Mouse (Mus musculus) midbrain, embryonic 13.5 days (tissue): ENCODE results near the gene Ppie. TPM values are rescaled to one million over a fixed set of nuclear protein-coding genes. Genes with fewer than 3 reads are reported as not detected.
"Not testable (repeated sequence)": the region's sequence is repeated elsewhere in the genome, so short reads cannot be mapped to it uniquely, and the experiment has no call there.

Source experiments
- ATAC-seq: fragments of 200-750 bp; cut with Nextera tagmentation; 2 replicates; pipeline ENCODE4 v1.8.0; 2017; ENCODE audit warnings: mild to moderate bottlenecking, moderate TSS enrichment, moderate library complexity
- H3K27ac ChIP-seq: fragments of 300-500 bp; sonication (generic); 2 replicates; pipeline ENCODE4 v1.5.1; 2015; ENCODE audit warnings: inconsistent platforms, mild to moderate bottlenecking, moderate library complexity
- H3K27me3 ChIP-seq: fragments of 300-500 bp; sonication (generic); 2 replicates; pipeline ENCODE4 v1.6.1; 2015; ENCODE audit warnings: mild to moderate bottlenecking, inconsistent platforms
- H3K36me3 ChIP-seq: fragments of 300-500 bp; sonication (generic); 2 replicates; pipeline ENCODE4 v1.6.1; 2015; ENCODE audit warnings: mild to moderate bottlenecking, inconsistent platforms
- H3K4me1 ChIP-seq: fragments of 300-500 bp; sonication (generic); replicated peaks from 2 replicates; pipeline ENCODE4 v1.6.1; 2015; ENCODE audit warnings: inconsistent platforms
- H3K4me2 ChIP-seq: fragments of 300-500 bp; sonication (generic); replicated peaks from 2 replicates; pipeline ENCODE4 v1.6.1; 2015; ENCODE audit warnings: moderate library complexity, mild to moderate bottlenecking, inconsistent platforms
- H3K4me3 ChIP-seq: fragments of 300-500 bp; sonication (generic); replicated peaks from 2 replicates; pipeline ENCODE4 v1.5.1; 2015; ENCODE audit warnings: mild to moderate bottlenecking, inconsistent platforms
- H3K9ac ChIP-seq: fragments of 300-500 bp; sonication (generic); replicated peaks from 2 replicates; pipeline ENCODE4 v1.6.1; 2015; ENCODE audit warnings: mild to moderate bottlenecking, inconsistent platforms
- H3K9me3 ChIP-seq: fragments of 300-500 bp; sonication (generic); 2 replicates; pipeline ENCODE4 v1.6.1; 2016; ENCODE audit warnings: mild to moderate bottlenecking, inconsistent platforms
- WGBS: fragments of 180-500 bp; shearing (Covaris S2); methylation state at CpG from one replicate; pipeline ENCODE4 v1.1.7; 2015; 5-methylcytosine and 5-hydroxymethylcytosine counted together
- polyA plus RNA-seq: library from polyadenylated mRNA; unstranded; fragments of >200 nt; fragmentation: Nextera tagmentation; extraction: Ambion mirVana; gene quantifications from 2 replicates; pipeline ENCODE4 v1.2.1, GENCODE M21; 2015

The Ppie gene
- polyA plus RNA-seq, 1 experiment from 2014 or later, result 77.2 TPM

- no peak overlapping the region for H3K4me2 ChIP-seq
- no peak for ATAC-seq
- 22% methylated on average over 4 of the region's 4 CpGs for WGBS
Measured at GRCm38 (mm10) chr4:123155004-123155403, 15.3 kb upstream of the Ppie start.

DNA sequence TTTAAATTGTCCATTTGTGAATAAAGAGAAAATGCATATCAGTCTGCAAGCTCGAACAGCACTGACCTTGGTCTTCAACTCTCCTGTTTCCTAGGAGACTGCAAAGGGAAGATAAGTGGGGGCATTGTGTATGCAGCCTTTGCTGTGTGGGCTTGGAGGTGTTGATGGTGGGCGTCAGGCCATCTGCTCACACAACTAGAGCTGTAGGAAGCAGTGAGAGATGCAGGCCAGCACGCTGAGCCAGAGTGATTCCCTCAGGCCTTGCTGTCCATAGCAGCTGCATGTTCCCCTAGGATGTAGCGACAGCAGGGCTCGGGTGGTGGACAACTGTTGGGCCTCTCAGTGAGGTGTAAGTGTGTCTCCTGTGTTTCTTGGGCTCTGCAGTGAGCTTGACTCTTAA, 13.2 kb upstream of the Ppie start:
- H3K4me1 ChIP-seq, result no peaks in the 10 kb centered on the region
- H3K36me3 ChIP-seq, result no peaks in the 10 kb centered on the region
- WGBS, result 56% methylated on average over 5 of the region's 5 CpGs
- no peak overlapping the region for H3K4me2 ChIP-seq
- H3K27me3 ChIP-seq, result peaks cover 8% of the 10 kb centered on the region
- no peak for ATAC-seq
- no peak overlapping the region for H3K27ac ChIP-seq
- H3K9ac ChIP-seq, result no peak overlapping the region; the same call in 1 of the 2 replicates
- no peaks in the 10 kb centered on the region for H3K9me3 ChIP-seq
- no peak overlapping the region for H3K4me3 ChIP-seq

More at GRCm38 (mm10) chr4:123155004-123155403, 15.3 kb upstream of the Ppie start:
- Histone ChIP-seq H3K9ac (no peak overlapping the region), H3K4me1 (no peaks in the 10 kb centered on the region), H3K36me3 (no peaks in the 10 kb centered on the region), H3K9me3 (no peaks in the 10 kb centered on the region), H3K27ac (no peak overlapping the region), H3K4me3 (no peak overlapping the region), H3K27me3 (peaks cover 9% of the 10 kb centered on the region; the same call in 1 of the 2 replicates)

DNA sequence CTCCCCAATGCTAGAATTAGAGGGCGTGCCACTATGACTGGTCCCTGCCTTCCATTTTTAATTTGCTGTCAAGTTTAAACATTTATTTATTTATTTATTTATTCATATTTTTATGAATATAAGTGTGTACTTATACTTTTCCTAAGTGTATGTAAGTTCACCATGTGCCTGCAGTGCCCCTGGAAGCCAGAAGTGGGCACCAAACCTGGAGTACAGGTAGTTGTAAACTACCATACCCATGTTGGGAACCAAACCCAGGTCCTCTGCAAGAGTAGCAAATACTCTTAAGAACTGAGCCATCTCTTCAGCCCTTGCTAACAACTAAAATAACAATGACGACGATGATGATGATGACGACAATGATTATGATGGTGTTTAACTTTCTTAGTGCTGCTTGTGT, 12.3 kb upstream of the Ppie start:
- Histone ChIP-seq H3K4me1 (no peaks in the 10 kb centered on the region), H3K27me3 (peaks cover 9% of the 10 kb centered on the region), H3K36me3 (no peaks in the 10 kb centered on the region), H3K9ac (no peak overlapping the region), H3K9me3 (no peaks in the 10 kb centered on the region), H3K27ac (no peak overlapping the region), H3K4me3 (no peak overlapping the region), H3K4me2 (no peak overlapping the region)
- WGBS, result 79% methylated on average over 4 of the region's 4 CpGs
- no peak for ATAC-seq

DNA sequence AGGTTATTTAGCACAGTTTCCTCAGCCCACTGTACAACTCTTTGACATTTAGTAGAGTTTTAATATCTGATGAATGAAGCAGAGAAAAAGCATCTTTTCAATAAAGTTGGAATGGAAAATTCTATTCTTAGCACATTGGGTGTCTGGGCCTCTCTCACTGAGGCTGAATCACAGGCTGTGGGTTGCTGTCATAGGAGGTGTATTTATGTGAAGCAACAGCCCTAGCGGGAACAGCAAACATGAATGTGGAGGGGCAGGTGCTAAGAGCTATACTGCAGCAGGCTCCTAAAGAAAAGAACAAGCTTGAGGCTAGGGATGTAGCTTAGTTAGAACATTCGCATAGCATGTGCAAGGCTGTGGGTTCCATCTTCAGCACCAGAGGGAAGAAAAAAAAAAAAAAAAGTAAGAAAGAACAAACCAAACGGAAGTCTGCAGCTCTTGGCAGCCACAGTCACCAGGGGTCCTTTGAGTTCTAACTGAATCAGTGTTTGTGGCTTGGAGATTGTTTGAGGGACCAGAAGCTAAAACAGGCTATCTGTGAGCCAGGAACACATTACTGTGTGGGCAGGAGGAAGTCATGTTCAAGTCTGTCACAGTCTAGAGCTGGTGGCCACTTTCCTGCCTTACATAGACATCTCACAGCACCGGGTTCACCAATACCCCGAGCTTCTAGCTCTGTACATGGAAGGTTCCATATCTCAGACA, 7.8 kb upstream of the Ppie start:
- H3K4me1 ChIP-seq, result no peaks in the 10 kb centered on the region
- H3K4me2 ChIP-seq, result no peak overlapping the region
- no peak overlapping the region for H3K4me3 ChIP-seq
- H3K9me3 ChIP-seq, result 0 out of 2 replicates have a peak, but pooled peaks cover 2% of the 10 kb centered on the region
- H3K27ac ChIP-seq, result no peak overlapping the region
- WGBS, result 73% methylated on average over 5 of the region's 5 CpGs
- no peak for ATAC-seq
- no peaks in the 10 kb centered on the region for H3K36me3 ChIP-seq
- H3K9ac ChIP-seq, result no peak overlapping the region
- H3K27me3 ChIP-seq, result peaks cover 12% of the 10 kb centered on the region; the same call in 1 of the 2 replicates

GRCm38 (mm10) chr4:123137551-123137950, 2.2 kb downstream of the Ppie start:
- Histone ChIP-seq H3K4me1 (peaks cover 20% of the 10 kb centered on the region), H3K36me3 (peaks cover 39% of the 10 kb centered on the region), H3K9me3 (no peaks in the 10 kb centered on the region), H3K4me2 (no peak overlapping the region; the same call in 1 of the 2 replicates), H3K9ac (no peak overlapping the region; the same call in 1 of the 2 replicates), H3K4me3 (no peak overlapping the region), H3K27me3 (peaks cover 6% of the 10 kb centered on the region; the same call in 1 of the 2 replicates), H3K27ac (no peak overlapping the region)
- no peak for ATAC-seq
- WGBS, result 87% methylated on average over 3 of the region's 3 CpGs

DNA sequence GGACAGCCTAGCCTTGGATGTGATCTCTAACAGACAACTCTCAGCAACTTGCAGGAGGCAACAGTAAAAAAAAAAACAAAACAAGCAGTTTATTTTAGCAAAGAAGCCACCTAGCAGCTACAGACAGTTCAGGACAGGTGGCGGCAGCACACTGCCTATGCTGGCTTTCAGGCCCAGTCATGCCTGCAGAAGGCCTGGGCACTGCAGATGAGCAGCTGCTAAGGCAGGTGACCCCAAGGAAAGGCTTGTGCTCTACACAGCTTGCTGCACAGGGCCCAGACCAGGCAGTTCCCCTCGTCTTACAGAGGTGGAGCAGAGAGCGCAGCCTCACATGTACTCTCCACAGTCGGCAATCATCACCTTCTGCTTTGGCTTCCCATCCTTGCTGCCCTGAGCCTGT, 12.7 kb downstream of the Ppie start:
- no peaks in the 10 kb centered on the region for H3K27me3 ChIP-seq
- H3K9ac ChIP-seq, result no peak overlapping the region
- H3K9me3 ChIP-seq, result no peaks in the 10 kb centered on the region
- no peak overlapping the region for H3K4me3 ChIP-seq
- no peak overlapping the region for H3K4me2 ChIP-seq
- ATAC-seq, result no peak
- WGBS, result 88% methylated on average over 4 of the region's 4 CpGs
- no peaks in the 10 kb centered on the region for H3K4me1 ChIP-seq
- peaks cover 64% of the 10 kb centered on the region for H3K36me3 ChIP-seq
- H3K27ac ChIP-seq, result no peak overlapping the region

DNA sequence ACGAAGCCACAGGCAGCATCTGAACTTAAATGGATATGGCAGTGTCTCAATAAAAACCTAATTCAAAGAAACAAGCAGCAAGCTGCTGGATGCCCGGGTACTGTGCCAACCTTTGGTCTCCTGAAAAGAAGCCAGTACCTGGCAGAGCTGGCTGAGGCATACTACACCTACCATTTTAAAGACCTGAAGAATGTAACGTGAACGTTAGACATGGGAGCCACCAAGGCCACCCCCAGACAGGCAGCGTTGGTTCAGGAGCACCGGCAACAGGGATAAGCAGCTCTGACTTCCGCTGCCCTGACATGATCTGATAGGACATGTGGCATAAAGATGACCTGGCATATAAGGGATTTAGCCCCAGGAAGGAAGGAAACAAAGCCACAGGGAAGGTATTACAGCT, 13.1 kb downstream of the Ppie start:
- ATAC-seq, result no peak
- Histone ChIP-seq H3K4me1 (no peaks in the 10 kb centered on the region), H3K27me3 (no peaks in the 10 kb centered on the region), H3K9me3 (no peaks in the 10 kb centered on the region), H3K4me3 (no peak overlapping the region), H3K9ac (no peak overlapping the region), H3K36me3 (peaks cover 59% of the 10 kb centered on the region), H3K4me2 (no peak overlapping the region), H3K27ac (no peak overlapping the region)
- 93% methylated on average over 7 of the region's 7 CpGs for WGBS

DNA sequence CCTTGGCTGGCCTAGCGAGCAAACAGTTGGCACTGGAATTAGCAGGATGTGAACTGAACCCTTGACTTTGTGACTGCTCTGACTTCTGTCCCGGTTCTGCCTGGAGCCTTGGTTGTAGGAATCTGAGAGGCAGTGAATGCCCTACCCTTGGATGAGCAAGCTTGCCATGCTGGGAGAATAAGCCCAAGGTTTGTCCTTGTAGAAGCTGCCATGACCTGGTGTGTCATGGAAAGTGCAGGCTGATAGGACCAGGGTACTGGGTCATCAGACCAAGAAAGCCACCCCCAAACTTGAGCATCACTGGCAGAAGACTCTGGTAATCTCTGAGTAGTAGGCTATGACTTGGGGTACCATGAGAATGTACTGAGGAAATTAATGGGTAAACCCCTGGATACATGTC, 18.5 kb downstream of the Ppie start:
- H3K9me3 ChIP-seq, result no peaks in the 10 kb centered on the region
- no peak overlapping the region for H3K9ac ChIP-seq
- WGBS, result 89% methylated on average over 2 of the region's 2 CpGs
- no peak for ATAC-seq
- no peak overlapping the region for H3K4me3 ChIP-seq
- H3K4me1 ChIP-seq, result no peaks in the 10 kb centered on the region
- no peak overlapping the region for H3K4me2 ChIP-seq
- H3K27me3 ChIP-seq, result peaks cover 7% of the 10 kb centered on the region; the same call in 1 of the 2 replicates
- H3K27ac ChIP-seq, result no peak overlapping the region
- peaks cover 12% of the 10 kb centered on the region for H3K36me3 ChIP-seq

- H3K4me1 ChIP-seq, H3K9me3 ChIP-seq, H3K9ac ChIP-seq, H3K36me3 ChIP-seq, H3K27ac ChIP-seq: not testable (repeated sequence)
- Histone ChIP-seq H3K4me3 (peak overlapping the region; percentile 37), H3K4me2 (peak overlapping the region; percentile 57), H3K27me3 (peaks cover 12% of the 10 kb centered on the region)
- WGBS, result 24% methylated on average over 23 of the region's 42 CpGs
- ATAC-seq, result peak; percentile 59
Measured at GRCm38 (mm10) chr4:123116640-123117039, 23.1 kb downstream of the Ppie start.

DNA sequence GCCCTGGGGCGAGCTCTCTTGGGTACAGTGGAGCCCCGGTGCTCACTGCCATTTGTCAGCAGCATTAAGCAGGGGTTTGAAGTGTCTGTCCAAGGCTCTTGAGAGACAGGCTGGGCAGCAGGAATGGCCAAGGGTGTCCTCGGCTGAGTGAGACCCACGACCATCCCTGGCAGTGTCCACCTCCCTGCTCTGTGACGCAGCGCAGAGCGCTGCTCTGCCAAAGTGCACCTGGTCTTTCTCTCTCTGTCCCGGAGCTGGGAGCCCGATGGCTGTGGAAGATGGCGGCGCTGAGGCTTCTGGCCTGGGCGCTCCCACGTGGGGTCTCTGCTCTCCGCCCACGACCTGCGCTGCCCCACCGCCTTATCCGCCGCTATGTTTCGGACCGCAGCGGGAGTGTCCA, 23.7 kb downstream of the Ppie start, which contains the start of gene Oxct2b:
Gene Oxct2b, plus strand, starts transcription at position 256 of the 400 bp plus-strand sequence.
- H3K9me3 ChIP-seq, result no peaks in the 10 kb centered on the region
- no peaks in the 10 kb centered on the region for H3K36me3 ChIP-seq
- 0 out of 2 replicates have a peak, but pooled peaks cover 4% of the 10 kb centered on the region for H3K4me1 ChIP-seq
- peaks cover 12% of the 10 kb centered on the region for H3K27me3 ChIP-seq
- H3K9ac ChIP-seq, result peak within 1 kb of the TSS; percentile 53; the same call in 1 of the 2 replicates
- H3K4me2 ChIP-seq, result peak within 1 kb of the TSS; percentile 57
- H3K27ac ChIP-seq, result no peak within 1 kb of the TSS
- ATAC-seq, result peak; percentile 49
- H3K4me3 ChIP-seq, result peak within 1 kb of the TSS; percentile 37
- WGBS, result 11% methylated on average over 22 of the region's 22 CpGs

DNA sequence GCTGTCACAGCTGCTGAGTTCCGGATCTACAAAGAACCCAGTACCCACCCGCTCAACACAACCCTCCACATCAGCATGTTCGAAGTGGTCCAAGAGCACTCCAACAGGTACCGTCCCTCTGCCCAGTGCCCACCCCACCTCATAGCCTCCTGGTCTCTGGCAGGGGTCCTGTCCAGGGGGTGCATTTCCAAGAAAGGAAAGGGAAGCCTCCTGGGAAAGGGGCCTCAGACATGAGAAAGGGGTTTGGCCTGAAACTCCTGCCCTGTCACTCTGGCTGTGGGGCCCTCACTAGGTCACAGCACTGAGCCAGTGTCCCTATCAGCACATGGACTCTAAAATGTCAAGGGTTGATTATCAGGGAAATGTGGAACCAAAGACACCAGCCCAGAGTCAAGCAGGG, 25.1 kb downstream of the Ppie start:
- H3K9me3 ChIP-seq, H3K4me3 ChIP-seq, H3K27ac ChIP-seq, H3K36me3 ChIP-seq, H3K4me2 ChIP-seq, H3K4me1 ChIP-seq, H3K9ac ChIP-seq, ATAC-seq: not testable (repeated sequence)
- 89% methylated on average over 4 of the region's 4 CpGs for WGBS
- H3K27me3 ChIP-seq, result peaks cover 12% of the 10 kb centered on the region

GRCm38 (mm10) chr4:123112216-123112764, 27.5 kb downstream of the Ppie start:
- peaks cover 6% of the 10 kb centered on the region for H3K27me3 ChIP-seq
- H3K9ac ChIP-seq, result no peak overlapping the region

More at GRCm38 (mm10) chr4:123112216-123112764, 27.5 kb downstream of the Ppie start:
- Histone ChIP-seq H3K36me3 (no peaks in the 10 kb centered on the region), H3K27ac (no peak overlapping the region), H3K4me2 (no peak overlapping the region), H3K9me3 (no peaks in the 10 kb centered on the region), H3K4me3 (no peak overlapping the region), H3K4me1 (0 out of 2 replicates have a peak, but pooled peaks cover 4% of the 10 kb centered on the region)
- no peak for ATAC-seq
- WGBS, result 77% methylated on average over 8 of the region's 8 CpGs
